ENCODE assay signal across 14 mouse cellular contexts in the genomic region with DNA sequence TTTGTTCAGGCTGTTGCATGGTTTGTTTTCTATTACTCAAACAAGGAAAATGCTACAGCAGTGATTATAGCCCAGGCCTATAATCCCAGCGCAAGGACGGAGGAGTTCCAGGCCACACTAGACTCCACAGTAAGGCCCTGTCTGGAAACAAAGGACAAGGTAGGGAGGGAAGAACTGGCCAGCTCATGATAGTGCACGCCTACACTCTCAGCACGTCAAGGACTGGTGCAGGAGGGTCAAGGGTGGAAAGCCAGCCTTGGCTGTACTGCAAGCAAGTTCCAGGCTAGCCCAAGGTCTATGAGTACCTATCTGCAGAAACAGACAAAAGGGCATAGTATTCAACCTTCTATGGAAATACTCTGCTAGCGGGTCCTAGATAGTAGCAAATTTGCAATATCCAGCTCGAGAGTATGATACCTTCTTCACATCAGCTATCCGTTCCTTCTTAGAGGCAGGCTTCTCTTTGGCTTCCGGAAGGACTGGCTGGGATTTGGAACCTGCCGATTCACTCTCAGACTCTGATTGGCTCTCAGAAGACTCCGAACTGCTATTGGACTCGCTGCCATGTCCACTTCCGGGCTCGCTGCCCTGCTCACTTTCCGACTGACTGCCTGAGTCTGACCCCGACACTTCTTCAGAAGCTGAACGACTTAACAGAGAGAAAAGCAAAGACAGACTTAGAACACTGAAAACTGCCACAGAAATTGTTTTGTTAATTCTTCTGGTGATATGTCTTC. TPM values are rescaled to one million over a fixed set of nuclear protein-coding genes. Genes with fewer than 3 reads are reported as not detected.
DNase-seq lines count a peak whose midpoint lies in the region; ATAC-seq and TF ChIP-seq lines count a peak whose summit lies in the region.
"Had no signal": no experiment of that assay in that cellular context is flagged by ENCODE, and none has a peak within 500 bp of the region (broad histone marks: within the 10 kb centered on the region; RNA-seq: fewer than 3 reads in every experiment).

No protein-coding gene starts in this region.

- TF ChIP-seq EP300 in lung, postnatal 0 days (IDR thresholded peaks at IDR 0.05) = no peak

- WGBS in forebrain, embryonic 15.5 days = 88% methylated on average over 16 of the region's 16 CpGs
- WGBS in forebrain, postnatal 0 days = 87% methylated on average over 16 of the region's 16 CpGs
- 82% methylated on average over 16 of the region's 16 CpGs for WGBS in lung, embryonic 15.5 days
- WGBS in lung, postnatal 0 days = 85% methylated on average over 16 of the region's 16 CpGs
- WGBS in neural tube, embryonic 13.5 days = 91% methylated on average over 16 of the region's 16 CpGs

- H3K4me1 ChIP-seq in forebrain, embryonic 15.5 days = peaks cover 13% of the 10 kb centered on the region
- 0 out of 2 replicates have a peak, but pooled peaks cover 4% of the 10 kb centered on the region for H3K4me1 ChIP-seq in forebrain, postnatal 0 days (ENCODE audit: insufficient read depth)
- H3K4me1 ChIP-seq in lung, embryonic 15.5 days = peaks cover 8% of the 10 kb centered on the region; the same call in 1 of the 2 replicates
- peaks cover 4% of the 10 kb centered on the region; the same call in 1 of the 2 replicates for H3K4me1 ChIP-seq in lung, postnatal 0 days (ENCODE audit: insufficient read depth, low read depth, low read length)
- peaks cover 27% of the 10 kb centered on the region for H3K4me1 ChIP-seq in neural tube, embryonic 13.5 days (replicated peaks)

- H3K27ac ChIP-seq in forebrain, embryonic 15.5 days (replicated peaks) = 0 out of 2 replicates have a peak overlapping the region, but pooled peaks have one; percentile 19
- no peak overlapping the region for H3K27ac ChIP-seq in forebrain, postnatal 0 days (ENCODE audit: low read depth, low read length)
- no peak overlapping the region for H3K27ac ChIP-seq in lung, embryonic 15.5 days
- no peak overlapping the region for H3K27ac ChIP-seq in lung, postnatal 0 days (ENCODE audit: low read length)
- 0 out of 2 replicates have a peak overlapping the region, but pooled peaks have one; percentile 5 for H3K27ac ChIP-seq in neural tube, embryonic 13.5 days (replicated peaks)

- no peak for ATAC-seq in forebrain, embryonic 15.5 days (replicated peaks)
- no peak for ATAC-seq in forebrain, postnatal 0 days
- ATAC-seq in lung, embryonic 15.5 days (ENCODE audit: borderline replicate concordance, extremely low read depth, low FRiP score, low TSS enrichment) = 0 out of 2 replicates have a peak, but pooled peaks have one; percentile 17
- no peak for ATAC-seq in lung, postnatal 0 days
- ATAC-seq in neural tube, embryonic 13.5 days (ENCODE audit: low read depth) = no peak
- ATAC-seq: intestine, embryonic 16.5 days had no signal

- TF ChIP-seq CTCF in forebrain, postnatal 0 days (IDR thresholded peaks at IDR 0.05; ENCODE audit: low read depth) = no peak
- no peak for TF ChIP-seq CTCF in lung, postnatal 0 days (IDR thresholded peaks at IDR 0.05)

- peaks cover 26% of the 10 kb centered on the region for H3K36me3 ChIP-seq in forebrain, embryonic 15.5 days
- H3K36me3 ChIP-seq in forebrain, postnatal 0 days (ENCODE audit: insufficient read depth) = peaks cover 15% of the 10 kb centered on the region
- peaks cover 62% of the 10 kb centered on the region for H3K36me3 ChIP-seq in lung, embryonic 15.5 days
- peaks cover 14% of the 10 kb centered on the region; the same call in 1 of the 2 replicates for H3K36me3 ChIP-seq in lung, postnatal 0 days (ENCODE audit: insufficient read depth, low read length)
- peaks cover 46% of the 10 kb centered on the region for H3K36me3 ChIP-seq in neural tube, embryonic 13.5 days

- no peak overlapping the region for H3K9ac ChIP-seq in forebrain, embryonic 15.5 days (replicated peaks)
- H3K9ac ChIP-seq in forebrain, postnatal 0 days = no peak overlapping the region
- H3K9ac ChIP-seq in lung, embryonic 15.5 days = no peak overlapping the region
- no peak overlapping the region for H3K9ac ChIP-seq in lung, postnatal 0 days (replicated peaks; ENCODE audit: low read depth)
- H3K9ac ChIP-seq in neural tube, embryonic 13.5 days = no peak overlapping the region

- DNase-seq in forebrain, postnatal 0 days = no peak
- no peak for DNase-seq in lung, postnatal 0 days (ENCODE audit: low spot score)
- peak; percentile 75 for DNase-seq in ZHBTc4 (ENCODE audit: low read depth, low spot score)
- DNase-seq in right cerebral cortex, postnatal 4 days = no peak
- no peak for DNase-seq in urinary bladder, postnatal 10 days (ENCODE audit: low spot score)
- DNase-seq: cerebellum, adult 2 months; heart, adult 18-20 months; heart, postnatal 14 days; kidney, postnatal 25 days; layer of hippocampus, postnatal 36 days had no signal

- H3K9me3 ChIP-seq in forebrain, embryonic 15.5 days = no peaks in the 10 kb centered on the region
- H3K9me3 ChIP-seq in forebrain, postnatal 0 days (ENCODE audit: low read length) = no peaks in the 10 kb centered on the region
- H3K9me3 ChIP-seq in lung, embryonic 15.5 days = no peaks in the 10 kb centered on the region
- H3K9me3 ChIP-seq in lung, postnatal 0 days (ENCODE audit: low read length) = no peaks in the 10 kb centered on the region
- no peaks in the 10 kb centered on the region for H3K9me3 ChIP-seq in neural tube, embryonic 13.5 days

- H3K27me3 ChIP-seq in forebrain, embryonic 15.5 days = no peaks in the 10 kb centered on the region
- H3K27me3 ChIP-seq in forebrain, postnatal 0 days (ENCODE audit: insufficient read depth, low read length) = no peaks in the 10 kb centered on the region
- no peaks in the 10 kb centered on the region for H3K27me3 ChIP-seq in lung, embryonic 15.5 days
- no peaks in the 10 kb centered on the region for H3K27me3 ChIP-seq in lung, postnatal 0 days (replicated peaks; ENCODE audit: insufficient read depth, low read length)
- no peaks in the 10 kb centered on the region for H3K27me3 ChIP-seq in neural tube, embryonic 13.5 days

- no peak overlapping the region for H3K4me3 ChIP-seq in forebrain, embryonic 15.5 days
- H3K4me3 ChIP-seq in forebrain, postnatal 0 days (ENCODE audit: low read depth, low read length) = no peak overlapping the region
- no peak overlapping the region for H3K4me3 ChIP-seq in lung, embryonic 15.5 days
- H3K4me3 ChIP-seq in lung, postnatal 0 days (ENCODE audit: low read depth, low read length) = no peak overlapping the region
- no peak overlapping the region for H3K4me3 ChIP-seq in neural tube, embryonic 13.5 days

- no peak overlapping the region for H3K4me2 ChIP-seq in forebrain, embryonic 15.5 days (replicated peaks)
- no peak overlapping the region for H3K4me2 ChIP-seq in forebrain, postnatal 0 days (ENCODE audit: low read depth)
- H3K4me2 ChIP-seq in lung, embryonic 15.5 days = no peak overlapping the region
- H3K4me2 ChIP-seq in lung, postnatal 0 days (replicated peaks; ENCODE audit: low read depth, low read length) = no peak overlapping the region
- no peak overlapping the region for H3K4me2 ChIP-seq in neural tube, embryonic 13.5 days

RNA-seq across cellular contexts. Expression of a gene that starts 22.4 kb away (rescaled TPM):
- 58.0 and 67.1 TPM in 2 replicates for polyA plus RNA-seq in forebrain, embryonic 15.5 days (2015; fragmentation: Nextera tagmentation; extraction: Ambion mirVana)
- 31.9 and 53.9 TPM in 2 replicates for total RNA-seq in forebrain, postnatal 0 days (2014; rRNA removed)
- polyA plus RNA-seq in forebrain, postnatal 0 days (2015; fragmentation: Nextera tagmentation; extraction: Ambion mirVana) = 20.2 and 32.0 TPM in 2 replicates
- polyA plus RNA-seq in lung, embryonic 15.5 days (2015; fragmentation: Nextera tagmentation; extraction: Ambion mirVana) = 48.8 and 59.0 TPM in 2 replicates
- polyA plus RNA-seq in lung, postnatal 0 days (2015; fragmentation: Nextera tagmentation; extraction: Ambion mirVana) = 38.0 and 39.9 TPM in 2 replicates
- 34.6 and 45.5 TPM in 2 replicates for polyA plus RNA-seq in neural tube, embryonic 13.5 days (2015; fragmentation: Nextera tagmentation; extraction: Ambion mirVana)

Comparison
In these comparisons a context has a peak if more than half of its experiments do, and no peak if none do; other contexts are left out.
1. H3K27ac ChIP-seq: peak in forebrain, embryonic 15.5 days (single experiment) and neural tube, embryonic 13.5 days (single experiment); none in forebrain, postnatal 0 days (single experiment), lung, embryonic 15.5 days (single experiment) and lung, postnatal 0 days (single experiment).